Mouse (Mus musculus): Measurements from ENCODE around the gene Gsta1.
"Not testable (repeated sequence)": the region's sequence is repeated elsewhere in the genome, so short reads cannot be mapped to it uniquely, and the experiment has no call there.

DNA sequence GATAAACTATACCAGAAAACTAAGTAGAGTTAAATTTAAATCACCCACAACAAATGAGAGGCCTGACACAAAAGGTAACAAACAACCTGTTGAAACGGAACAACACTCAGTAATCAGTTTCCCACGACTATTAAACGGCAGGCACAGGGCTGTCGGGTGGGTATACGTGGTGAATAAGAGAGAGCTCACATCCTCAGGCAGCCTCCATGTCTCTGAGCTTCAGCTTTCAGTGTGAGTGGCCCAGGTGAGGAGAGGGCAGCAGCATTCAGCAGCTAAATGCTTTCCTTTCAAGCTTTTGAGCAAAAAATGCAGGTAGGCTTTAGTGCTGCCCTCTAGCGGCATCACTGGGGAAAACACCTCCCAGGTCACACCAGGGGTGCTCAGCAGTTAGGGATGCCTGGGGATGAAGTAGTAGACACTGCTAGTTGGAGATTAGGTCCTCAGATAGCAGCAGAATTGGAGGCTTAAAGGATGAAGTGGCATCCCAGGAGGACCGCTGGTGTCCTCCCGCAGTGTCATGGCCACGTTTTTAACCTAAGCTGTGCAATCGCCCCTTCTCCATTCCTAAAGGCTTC lies 2.8 kb downstream of the Gsta1 start:
- not testable (repeated sequence) for TF ChIP-seq CTCF, POLR2A (IDR thresholded peaks at IDR 0.05; ENCODE audit: extremely low read depth, insufficient read depth, low read length)
